Mouse (Mus musculus): ENCODE results near the gene Man1b1.

Gene Man1b1

GRCm38 (mm10) chr2:25364313-25364712, 32.2 kb downstream of the Man1b1 start:
- DNase-seq (ENCODE audit: low read depth, low spot score) = no peak

DNA sequence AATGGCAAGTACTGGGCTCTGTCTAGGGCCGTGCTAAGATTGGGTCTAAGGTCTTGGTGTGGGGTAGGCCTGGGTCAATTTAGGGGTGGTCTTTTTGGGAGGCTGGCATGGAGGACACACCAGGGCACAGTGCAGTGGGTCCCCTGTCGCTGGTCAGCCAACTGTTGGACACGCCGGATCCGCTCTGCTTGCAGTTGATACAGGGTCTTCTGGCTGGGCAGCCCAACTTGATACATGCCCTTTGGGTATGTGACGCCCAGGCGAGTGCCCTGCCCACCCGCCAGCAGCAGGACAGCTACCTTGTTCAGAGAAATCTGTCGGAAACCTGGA, 32.6 kb downstream of the Man1b1 start:
- no peak for DNase-seq (ENCODE audit: low read depth, low spot score)

- DNase-seq (ENCODE audit: low read depth, low spot score) = peak; percentile 13
Measured at GRCm38 (mm10) chr2:25365091-25365761, 33.1 kb downstream of the Man1b1 start, which contains the start of gene Uap1l1. TSS of gene Uap1l1 (minus strand) at chr2:25365682.

GRCm38 (mm10) chr2:25369996-25370395, 37.9 kb downstream of the Man1b1 start:
- no peak for DNase-seq (ENCODE audit: low read depth, low spot score)

- peak; percentile 77 for DNase-seq (ENCODE audit: low read depth, low spot score)
Measured at GRCm38 (mm10) chr2:25371764-25372643, 39.9 kb downstream of the Man1b1 start, which contains the start of gene Sapcd2. TSS of gene Sapcd2 (plus strand) at chr2:25372321.

DNA sequence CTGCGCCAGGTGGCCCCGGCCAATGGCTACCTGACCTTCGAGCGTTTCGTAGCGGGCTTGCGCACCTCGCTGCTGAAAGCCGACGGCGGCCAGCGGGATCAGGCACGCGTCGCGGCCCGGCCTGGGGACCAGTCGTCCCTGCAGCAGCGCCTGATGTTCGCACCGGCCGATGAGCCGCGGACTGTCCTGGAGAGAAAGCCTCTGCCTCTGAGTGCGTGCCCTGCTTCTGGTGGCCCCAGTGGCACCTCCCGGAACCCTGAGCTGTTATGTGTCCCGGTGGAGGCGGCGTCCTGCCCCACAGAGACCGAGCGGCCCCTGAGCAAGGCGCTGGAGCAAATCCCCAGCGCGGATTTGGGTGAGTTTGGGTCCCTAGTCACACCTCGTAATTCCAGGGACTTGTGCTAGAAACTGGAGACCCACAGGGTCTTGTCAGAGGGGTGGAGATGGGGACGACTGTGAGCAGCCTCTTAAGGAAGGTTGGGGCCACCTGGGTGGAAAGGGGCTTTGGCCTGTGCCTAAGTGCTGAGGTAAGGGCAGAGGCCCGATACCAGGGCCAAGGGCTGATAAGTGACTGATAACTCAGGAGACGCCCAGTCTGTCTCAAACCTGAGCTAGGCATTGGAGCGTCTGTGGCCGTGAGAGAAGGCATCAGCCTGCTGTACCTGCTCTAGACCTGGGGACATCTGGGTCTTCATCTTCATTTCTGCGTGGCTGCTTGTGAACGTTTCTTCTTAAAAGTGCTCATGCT, 40.7 kb downstream of the Man1b1 start:
- no peak for DNase-seq (ENCODE audit: low read depth, low spot score)

DNA sequence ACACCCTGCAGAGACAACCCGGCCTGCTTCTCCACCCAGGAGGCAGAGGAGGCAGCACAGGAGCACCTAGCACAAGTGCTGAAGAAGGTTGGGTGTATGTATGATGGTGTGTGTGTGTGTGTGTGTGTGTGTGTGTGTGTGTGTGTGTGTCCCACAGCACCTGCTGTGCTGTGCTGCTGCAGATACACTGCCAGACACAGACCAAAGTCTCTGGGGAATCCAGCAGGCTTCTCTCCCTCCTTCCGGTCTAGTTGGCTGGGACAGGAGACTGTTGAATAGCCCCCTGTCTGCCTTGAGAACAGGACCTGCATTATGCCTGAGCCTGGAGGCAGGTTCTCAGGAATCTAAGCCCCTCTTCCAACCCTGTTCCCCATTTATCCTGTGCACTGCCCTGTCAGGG, 41.3 kb downstream of the Man1b1 start:
- DNase-seq (ENCODE audit: low read depth, low spot score) = no peak

DNA sequence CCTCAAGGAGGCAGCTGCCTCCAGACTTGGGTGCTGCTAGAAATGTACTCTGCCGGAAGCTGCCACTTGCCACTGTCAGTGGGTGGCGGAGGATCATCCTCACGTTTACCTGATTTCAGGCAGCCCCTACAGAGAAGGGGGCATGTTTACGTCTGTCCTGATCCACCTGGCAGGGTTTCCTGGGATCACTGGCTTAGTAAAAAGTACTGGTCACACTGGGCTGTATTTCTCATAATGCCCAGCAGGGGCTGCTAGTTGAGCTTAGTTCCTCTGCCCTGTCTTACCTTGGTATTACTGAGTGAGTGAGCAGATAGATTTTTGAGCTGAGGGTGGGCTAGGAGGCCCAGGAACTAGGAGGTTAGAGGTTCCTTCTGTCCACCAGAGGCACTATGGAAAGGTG, 44.5 kb downstream of the Man1b1 start:
- no peak for DNase-seq (ENCODE audit: low read depth, low spot score)

DNA sequence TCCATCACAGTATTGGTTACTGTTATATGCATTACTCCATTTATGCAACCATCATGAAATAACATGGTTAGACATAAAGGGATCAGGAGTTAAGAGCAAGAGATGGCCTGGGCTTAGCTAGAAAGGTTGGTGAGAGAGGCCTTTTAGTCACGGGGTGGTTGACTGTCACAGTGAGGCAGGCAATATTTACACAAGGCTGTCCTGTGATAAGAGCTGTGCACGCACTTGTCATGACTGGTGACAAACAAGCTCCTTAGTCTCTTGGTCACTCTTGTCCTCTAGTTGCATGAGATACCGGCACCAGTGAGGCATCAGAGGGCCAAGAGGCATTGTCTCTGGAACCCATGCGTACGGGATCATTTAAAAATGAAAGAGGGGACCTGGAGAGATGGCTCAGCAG, 52.4 kb downstream of the Man1b1 start:
- DNase-seq (ENCODE audit: low read depth, low spot score) = no peak

- DNase-seq (ENCODE audit: low read depth, low spot score) = no peak
Measured at GRCm38 (mm10) chr2:25391266-25391665, 59.1 kb downstream of the Man1b1 start.

DNA sequence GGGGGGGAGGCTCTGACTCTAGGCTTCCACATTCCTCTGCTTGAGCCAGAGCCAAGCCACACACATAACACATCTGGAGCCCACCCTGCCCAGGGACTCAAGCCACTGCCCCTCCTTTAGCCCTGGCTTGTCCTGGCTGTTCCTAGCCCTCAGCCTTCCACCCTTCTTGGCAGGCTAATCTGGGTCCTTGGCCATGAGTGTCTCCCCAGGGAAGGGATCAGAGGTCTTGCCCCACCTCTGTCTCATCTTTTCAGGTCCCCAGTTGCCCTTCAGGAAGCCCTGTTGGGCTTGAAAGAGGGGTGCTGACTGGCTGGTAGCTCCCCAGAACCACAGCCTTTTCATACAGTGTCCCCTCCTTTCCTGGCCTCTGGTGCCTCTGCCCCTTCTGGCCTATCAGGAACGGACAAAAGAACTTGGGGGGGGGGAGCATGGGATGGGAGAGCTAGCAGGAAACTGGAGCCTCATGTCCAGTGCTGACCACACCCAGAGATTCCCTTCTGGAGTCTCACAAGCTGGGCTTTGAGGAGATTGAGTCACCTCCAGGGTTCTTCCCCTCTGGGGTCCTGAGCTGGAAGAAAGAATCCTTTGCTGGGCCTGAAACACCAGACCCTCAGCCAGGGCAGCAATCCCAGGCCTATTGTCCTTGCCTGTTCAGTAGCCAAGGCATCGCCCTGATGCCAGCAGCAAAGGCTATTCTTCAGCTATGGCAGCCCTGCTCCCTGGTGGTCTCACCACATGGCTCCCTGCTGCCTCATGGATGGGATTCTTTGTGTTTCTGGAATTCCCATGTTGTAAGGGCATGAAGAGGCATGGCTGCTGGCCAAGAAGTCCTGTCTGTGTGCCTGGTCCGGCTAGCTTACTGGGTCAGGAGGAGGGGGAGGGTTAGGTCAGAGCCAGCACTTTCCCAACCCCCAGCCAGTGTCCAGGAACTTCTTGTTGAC, 62.4 kb downstream of the Man1b1 start:
- DNase-seq (ENCODE audit: low read depth, low spot score) = no peak

DNA sequence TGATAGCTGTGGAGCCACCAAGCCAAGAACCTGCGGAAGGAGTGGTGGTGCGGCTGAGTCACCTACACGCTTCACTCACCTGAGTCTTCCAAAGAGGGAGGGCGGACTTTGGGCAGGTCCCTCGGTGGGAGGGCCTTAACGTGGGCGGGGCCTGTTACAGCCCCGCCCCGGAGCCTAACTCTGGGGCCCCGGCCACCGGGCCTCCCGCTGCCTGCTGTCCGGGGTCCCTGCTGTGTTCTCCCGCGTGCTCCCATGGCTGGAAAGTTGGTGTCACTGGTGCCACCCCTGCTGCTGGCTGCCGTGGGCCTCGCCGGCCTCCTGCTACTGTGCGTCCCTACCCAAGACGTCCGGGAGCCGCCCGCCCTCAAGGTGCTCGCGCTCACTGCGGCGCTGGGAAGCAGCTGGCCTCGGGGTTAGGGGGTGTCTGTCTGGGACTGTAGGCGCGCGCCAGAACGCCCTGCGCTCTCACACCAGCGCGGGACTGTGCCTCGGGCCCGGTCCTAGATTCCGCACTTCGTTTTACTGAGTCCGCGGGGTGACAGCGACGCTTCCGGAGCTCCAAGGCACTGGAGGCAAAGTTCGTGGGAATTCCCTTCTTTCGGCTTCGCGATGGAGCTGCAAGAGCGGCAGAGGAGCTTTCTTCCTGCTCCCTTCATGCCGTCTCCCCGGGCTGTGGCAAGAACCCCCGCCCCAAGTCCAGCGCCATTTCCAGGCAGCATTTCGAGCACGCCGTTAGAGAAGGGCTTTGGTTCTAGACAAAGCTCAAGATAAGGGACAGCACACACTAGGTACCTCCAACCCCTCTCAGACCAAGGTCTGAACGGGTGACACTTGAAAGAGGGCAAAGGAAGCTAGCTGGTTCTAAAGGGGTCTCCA, 63.8 kb downstream of the Man1b1 start, which contains the start of gene Entpd2:
TSS of gene Entpd2 (plus strand) at position 154 of the 876 bp plus-strand sequence.
- no peak for DNase-seq (ENCODE audit: low read depth, low spot score)

- DNase-seq (ENCODE audit: low read depth, low spot score) = no peak
Measured at GRCm38 (mm10) chr2:25396597-25396983, 64.5 kb downstream of the Man1b1 start.

DNA sequence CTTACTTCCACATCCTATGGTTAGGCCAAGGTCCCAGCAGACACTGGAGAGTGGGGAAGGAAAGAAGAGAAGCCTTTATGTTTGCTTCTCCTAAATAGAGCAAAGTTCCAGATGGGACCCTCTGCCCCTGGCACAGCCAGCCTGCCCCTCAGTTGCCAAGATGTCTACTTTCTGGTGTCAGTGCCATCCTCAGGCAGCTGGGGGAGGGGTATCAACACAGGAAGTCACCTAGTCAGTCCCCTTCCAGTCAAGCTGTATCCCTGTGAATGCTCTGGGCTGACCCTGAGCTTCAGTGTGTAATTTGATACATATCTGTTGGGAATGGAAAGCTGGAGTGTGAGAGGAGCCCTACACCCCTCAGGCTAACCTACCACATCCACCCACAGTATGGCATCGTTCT, 64.9 kb downstream of the Man1b1 start:
- no peak for DNase-seq (ENCODE audit: low read depth, low spot score)

DNA sequence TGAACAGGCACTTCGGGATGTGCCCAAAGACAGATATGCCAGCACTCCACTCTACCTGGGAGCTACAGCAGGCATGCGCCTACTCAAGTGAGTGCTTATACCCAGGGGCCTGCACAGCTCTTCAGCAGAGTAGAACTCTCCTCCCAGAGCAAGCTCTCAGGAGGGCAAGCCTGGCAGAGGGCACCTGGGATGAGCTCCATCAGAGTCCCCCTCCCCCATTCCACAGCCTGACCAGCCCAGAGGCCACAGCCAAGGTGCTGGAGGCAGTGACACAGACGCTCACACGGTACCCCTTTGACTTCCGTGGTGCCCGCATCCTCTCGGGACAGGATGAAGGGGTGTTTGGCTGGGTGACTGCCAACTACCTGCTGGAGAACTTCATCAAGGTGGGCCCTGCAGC, 65.9 kb downstream of the Man1b1 start:
- DNase-seq (ENCODE audit: low read depth, low spot score) = no peak

DNA sequence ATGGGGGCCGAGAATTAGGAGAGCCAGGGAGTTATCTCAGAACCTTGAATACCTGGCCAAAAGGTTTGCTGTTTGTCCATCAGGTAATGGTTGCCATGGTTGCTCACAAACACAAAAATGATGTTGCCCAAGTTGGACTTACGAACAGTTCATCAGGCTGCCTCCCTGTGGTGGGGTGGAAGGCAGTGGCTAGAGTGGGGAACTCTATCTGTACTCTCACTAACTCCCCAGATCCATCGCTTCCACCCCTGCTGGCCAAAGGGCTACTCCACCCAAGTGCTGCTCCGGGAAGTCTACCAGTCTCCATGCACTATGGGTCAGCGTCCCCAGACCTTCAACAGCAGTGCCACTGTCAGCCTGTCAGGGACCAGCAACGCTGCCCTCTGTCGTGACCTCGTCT, 66.9 kb downstream of the Man1b1 start, which contains the start of gene Npdc1:
TSS of gene Npdc1 (plus strand) at position 301 of the 400 bp plus-strand sequence.
- DNase-seq (ENCODE audit: low read depth, low spot score) = no peak

GRCm38 (mm10) chr2:25400291-25400690, 68.2 kb downstream of the Man1b1 start:
- DNase-seq (ENCODE audit: low read depth, low spot score) = no peak

DNA sequence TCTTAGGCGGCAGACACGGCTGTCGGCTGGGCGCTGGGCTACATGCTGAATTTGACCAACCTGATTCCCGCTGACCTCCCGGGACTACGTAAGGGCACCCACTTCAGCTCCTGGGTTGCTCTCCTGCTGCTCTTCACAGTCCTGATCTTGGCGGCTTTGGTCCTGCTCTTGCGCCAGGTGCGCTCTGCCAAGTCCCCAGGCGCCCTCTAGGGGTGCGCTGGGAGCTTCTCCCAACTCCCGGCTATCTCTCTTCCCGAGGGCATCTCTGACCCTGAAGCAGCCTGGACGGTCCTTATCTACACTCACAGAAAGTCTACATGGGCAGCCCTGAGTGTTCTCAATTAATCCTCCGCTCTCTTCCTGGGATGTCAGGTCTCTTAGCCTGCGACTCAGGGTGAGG, 68.6 kb downstream of the Man1b1 start:
- DNase-seq (ENCODE audit: low read depth, low spot score) = peak; percentile 29
